Mouse (Mus musculus): ENCODE data around the gene Stx2. TPM values are rescaled to one million over a fixed set of nuclear protein-coding genes. Genes with fewer than 3 reads are reported as not detected.

The Stx2 gene
- polyA plus RNA-seq, 1 experiment: 5.8 TPM

- TF ChIP-seq POLR2A (IDR thresholded peaks at IDR 0.05; ENCODE audit: low read depth, low read length): no peak
- no peak for TF ChIP-seq CTCF (IDR thresholded peaks at IDR 0.05; ENCODE audit: extremely low read depth, insufficient read length, insufficient replicate concordance, low read depth, low read length)
- Histone ChIP-seq H3K27ac (ENCODE audit: insufficient read depth, low read depth, low read length) (no peak overlapping the region), H3K36me3 (ENCODE audit: control insufficient read depth, insufficient read depth, low read length) (no peaks in the 10 kb centered on the region), H3K27me3 (ENCODE audit: control insufficient read depth, insufficient read depth, low read length) (no peaks in the 10 kb centered on the region), H3K4me1 (ENCODE audit: control insufficient read depth, insufficient read depth, insufficient read length, low read length) (no peaks in the 10 kb centered on the region), H3K4me3 (ENCODE audit: low read depth, low read length) (no peak overlapping the region)
- 79% methylated on average over 7 of the region's 7 CpGs for WGBS
These were observed 29.4 kb upstream of the Stx2 start for GRCm38 (mm10) chr5:129037739-129038138.

- H3K36me3 ChIP-seq (ENCODE audit: control insufficient read depth, insufficient read depth, low read length): no peaks in the 10 kb centered on the region
- H3K4me3 ChIP-seq (ENCODE audit: low read depth, low read length): no peak overlapping the region
- H3K27me3 ChIP-seq (ENCODE audit: control insufficient read depth, insufficient read depth, low read length): no peaks in the 10 kb centered on the region
- WGBS: 91% methylated on average over 5 of the region's 5 CpGs
- no peak overlapping the region for H3K27ac ChIP-seq (ENCODE audit: insufficient read depth, low read depth, low read length)
- TF ChIP-seq POLR2A (IDR thresholded peaks at IDR 0.05; ENCODE audit: low read depth, low read length) (no peak), CTCF (IDR thresholded peaks at IDR 0.05; ENCODE audit: extremely low read depth, insufficient read length, insufficient replicate concordance, low read depth, low read length) (no peak)
- no peaks in the 10 kb centered on the region for H3K4me1 ChIP-seq (ENCODE audit: control insufficient read depth, insufficient read depth, insufficient read length, low read length)
These were observed 28.3 kb upstream of the Stx2 start for GRCm38 (mm10) chr5:129036678-129037077.

GRCm38 (mm10) chr5:129029131-129029723, 20.9 kb upstream of the Stx2 start:
- Histone ChIP-seq H3K27me3 (ENCODE audit: control insufficient read depth, insufficient read depth, low read length) (no peaks in the 10 kb centered on the region), H3K4me1 (ENCODE audit: control insufficient read depth, insufficient read depth, insufficient read length, low read length) (no peaks in the 10 kb centered on the region), H3K36me3 (ENCODE audit: control insufficient read depth, insufficient read depth, low read length) (peaks cover 5% of the 10 kb centered on the region; the same call in 1 of the 2 replicates), H3K4me3 (ENCODE audit: low read depth, low read length) (no peak overlapping the region), H3K27ac (ENCODE audit: insufficient read depth, low read depth, low read length) (no peak overlapping the region)
- TF ChIP-seq CTCF (IDR thresholded peaks at IDR 0.05; ENCODE audit: extremely low read depth, insufficient read length, insufficient replicate concordance, low read depth, low read length): no peak
- TF ChIP-seq POLR2A (IDR thresholded peaks at IDR 0.05; ENCODE audit: low read depth, low read length): no peak
- 69% methylated on average over 5 of the region's 5 CpGs for whole genome bisulfite sequencing

DNA sequence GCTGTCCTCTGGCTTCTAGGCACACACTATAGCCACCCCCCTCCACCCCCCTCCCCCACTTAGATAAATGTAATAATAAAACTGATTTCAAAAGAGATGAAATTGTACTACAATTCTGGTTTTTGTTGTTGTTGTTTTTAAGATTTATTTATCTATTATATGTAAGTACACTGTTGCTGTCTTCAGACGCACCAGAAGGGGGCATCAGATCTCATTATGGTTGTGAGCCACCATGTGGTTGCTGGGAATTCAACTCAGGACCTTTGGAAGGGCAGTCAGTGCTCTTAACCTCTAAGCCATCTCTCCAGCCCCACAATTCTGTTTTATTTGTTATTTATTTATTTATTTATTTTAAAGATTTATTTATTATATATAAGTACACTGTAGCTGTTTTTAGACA, 18.3 kb upstream of the Stx2 start:
- H3K4me3 ChIP-seq (ENCODE audit: low read depth, low read length): no peak overlapping the region
- H3K27me3 ChIP-seq (ENCODE audit: control insufficient read depth, insufficient read depth, low read length): no peaks in the 10 kb centered on the region
- WGBS: 86% methylated on average over 1 of the region's 1 CpGs
- H3K27ac ChIP-seq (ENCODE audit: insufficient read depth, low read depth, low read length): no peak overlapping the region
- H3K36me3 ChIP-seq (ENCODE audit: control insufficient read depth, insufficient read depth, low read length): peaks cover 9% of the 10 kb centered on the region
- H3K4me1 ChIP-seq (ENCODE audit: control insufficient read depth, insufficient read depth, insufficient read length, low read length): no peaks in the 10 kb centered on the region
- TF ChIP-seq CTCF (IDR thresholded peaks at IDR 0.05; ENCODE audit: extremely low read depth, insufficient read length, insufficient replicate concordance, low read depth, low read length): no peak
- no peak for TF ChIP-seq POLR2A (IDR thresholded peaks at IDR 0.05; ENCODE audit: low read depth, low read length)

DNA sequence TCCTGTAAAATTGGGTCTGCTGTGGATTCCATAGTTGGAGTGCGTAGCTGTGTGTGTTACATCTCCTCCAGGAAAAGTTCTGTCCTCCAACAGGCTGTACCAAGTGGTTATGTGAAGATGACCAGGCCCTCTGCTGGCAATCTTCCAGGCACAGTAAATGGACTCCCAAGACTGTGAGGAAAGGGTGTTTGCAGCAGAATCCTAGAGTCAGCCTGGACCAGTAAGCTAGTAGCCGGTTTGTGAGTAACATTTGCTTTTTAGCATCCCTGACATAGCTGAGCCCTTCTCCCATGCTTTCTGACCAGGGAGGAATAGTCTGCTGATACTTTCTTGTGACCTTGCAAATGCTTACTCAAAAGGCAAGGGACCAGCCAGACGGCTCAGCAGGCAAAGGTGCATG, 17.8 kb upstream of the Stx2 start:
- Histone ChIP-seq H3K4me3 (ENCODE audit: low read depth, low read length) (no peak overlapping the region), H3K27me3 (ENCODE audit: control insufficient read depth, insufficient read depth, low read length) (no peaks in the 10 kb centered on the region), H3K36me3 (ENCODE audit: control insufficient read depth, insufficient read depth, low read length) (peaks cover 9% of the 10 kb centered on the region), H3K4me1 (ENCODE audit: control insufficient read depth, insufficient read depth, insufficient read length, low read length) (no peaks in the 10 kb centered on the region), H3K27ac (ENCODE audit: insufficient read depth, low read depth, low read length) (no peak overlapping the region)
- TF ChIP-seq CTCF (IDR thresholded peaks at IDR 0.05; ENCODE audit: extremely low read depth, insufficient read length, insufficient replicate concordance, low read depth, low read length) (no peak), POLR2A (IDR thresholded peaks at IDR 0.05; ENCODE audit: low read depth, low read length) (no peak)
- 88% methylated on average over 3 of the region's 3 CpGs for WGBS

DNA sequence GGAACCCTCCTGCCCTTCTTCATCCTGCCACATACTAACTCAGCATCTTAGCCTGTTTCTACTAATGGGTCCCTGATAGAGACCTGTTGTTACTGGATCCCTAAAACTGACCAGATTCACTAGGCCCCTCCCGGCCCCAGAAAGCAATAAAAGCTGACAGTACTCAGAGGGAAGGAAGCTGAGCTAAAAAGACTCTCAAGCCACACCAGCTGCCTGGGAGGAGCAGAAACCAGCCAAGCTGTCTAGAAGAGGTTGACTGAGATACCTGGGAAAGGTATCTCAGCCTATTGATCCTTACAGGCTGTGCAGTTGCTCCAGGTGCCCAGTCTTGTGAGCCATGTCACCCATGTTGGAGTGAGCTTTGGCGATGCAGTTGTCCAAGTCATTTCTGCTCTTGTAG, 17.4 kb upstream of the Stx2 start:
- TF ChIP-seq CTCF (IDR thresholded peaks at IDR 0.05; ENCODE audit: extremely low read depth, insufficient read length, insufficient replicate concordance, low read depth, low read length): no peak
- WGBS: 83% methylated on average over 2 of the region's 2 CpGs

GRCm38 (mm10) chr5:129025048-129025447, 16.7 kb upstream of the Stx2 start:
- H3K27ac ChIP-seq (ENCODE audit: insufficient read depth, low read depth, low read length): no peak overlapping the region
- TF ChIP-seq POLR2A (IDR thresholded peaks at IDR 0.05; ENCODE audit: low read depth, low read length) (no peak), CTCF (IDR thresholded peaks at IDR 0.05; ENCODE audit: extremely low read depth, insufficient read length, insufficient replicate concordance, low read depth, low read length) (no peak)
- peaks cover 9% of the 10 kb centered on the region for H3K36me3 ChIP-seq (ENCODE audit: control insufficient read depth, insufficient read depth, low read length)
- H3K27me3 ChIP-seq (ENCODE audit: control insufficient read depth, insufficient read depth, low read length): no peaks in the 10 kb centered on the region
- no peaks in the 10 kb centered on the region; the same call in 1 of the 2 replicates for H3K4me1 ChIP-seq (ENCODE audit: control insufficient read depth, insufficient read depth, insufficient read length, low read length)
- H3K4me3 ChIP-seq (ENCODE audit: low read depth, low read length): no peak overlapping the region
- 40% methylated on average over 2 of the region's 2 CpGs for WGBS

More for the DNA sequence above, 17.4 kb upstream of the Stx2 start:
- H3K4me1 ChIP-seq (ENCODE audit: control insufficient read depth, insufficient read depth, insufficient read length, low read length): no peaks in the 10 kb centered on the region; the same call in 1 of the 2 replicates
- no peaks in the 10 kb centered on the region for H3K27me3 ChIP-seq (ENCODE audit: control insufficient read depth, insufficient read depth, low read length)
- no peak overlapping the region for H3K27ac ChIP-seq (ENCODE audit: insufficient read depth, low read depth, low read length)
- H3K36me3 ChIP-seq (ENCODE audit: control insufficient read depth, insufficient read depth, low read length): peaks cover 9% of the 10 kb centered on the region
- H3K4me3 ChIP-seq (ENCODE audit: low read depth, low read length): no peak overlapping the region
